Mouse (Mus musculus): Measurements from ENCODE around the gene C2cd5.

DNA sequence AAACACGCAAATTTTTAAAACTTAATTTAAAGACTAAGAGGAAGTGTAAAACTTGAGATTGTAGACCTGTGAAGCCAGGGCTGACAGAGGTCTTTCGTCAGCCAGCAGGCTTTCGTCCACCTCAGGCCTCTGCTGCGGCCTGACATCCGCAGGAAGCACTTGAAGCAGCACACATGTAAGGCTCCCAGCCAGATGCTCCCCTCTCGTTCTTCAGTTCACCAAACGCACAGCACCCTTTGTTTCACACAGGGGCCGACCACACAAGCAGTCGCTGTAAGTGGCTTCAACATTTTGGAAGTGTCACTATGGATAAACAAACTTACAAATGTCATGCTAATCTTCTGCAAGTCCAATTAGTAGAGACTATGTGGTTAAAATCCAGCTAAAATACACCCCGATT, 72.5 kb downstream of the C2cd5 start:
- no peak for TF ChIP-seq CTCF (conservative IDR thresholded peaks at IDR 0.05 in 1 of 2, IDR thresholded peaks at IDR 0.05 in 1 of 2; ENCODE audit: low read depth in 2 of 2, low read length in 2 of 2)
- TF ChIP-seq SMC3 (IDR thresholded peaks at IDR 0.05; ENCODE audit: low read depth, low read length), result no peak
- TF ChIP-seq JUN (IDR thresholded peaks at IDR 0.05; ENCODE audit: insufficient read depth, low read depth, low read length), result no peak
- TF ChIP-seq USF2 (conservative IDR thresholded peaks at IDR 0.05; ENCODE audit: low read depth, low read length), result no peak
- TF ChIP-seq POLR2A (IDR thresholded peaks at IDR 0.05; ENCODE audit: low read depth, low read length), result no peak
- no peak for TF ChIP-seq NELFE (IDR thresholded peaks at IDR 0.05; ENCODE audit: low read depth, low read length)
- TF ChIP-seq SIN3A (IDR thresholded peaks at IDR 0.05; ENCODE audit: low read length), result no peak
- no peak for TF ChIP-seq USF1 (IDR thresholded peaks at IDR 0.05; ENCODE audit: low read depth, low read length)

Measured in CH12.LX (cell line).